Mouse (Mus musculus) bone marrow, adult 2 months (tissue): ENCODE measurements at regions not wholly inside any gene's neighbourhood (a gene's known extent, or its start where the extent isn't known, plus 50 kb on each side); places are given as distances from the start of the nearest gene placed in this dataset.

Experiments
- CTCF ChIP-seq: fragments of 200-500 bp; IDR thresholded peaks from 2 replicates; pipeline ENCODE4 v1.5.1; 2011; ENCODE audit warnings: low read length, control low read depth; ENCODE audit not compliant: control insufficient read depth, insufficient read depth
- POLR2A ChIP-seq: fragments of 200-500 bp; IDR thresholded peaks from 2 replicates; pipeline ENCODE4 v1.6.1; 2011; ENCODE audit warnings: low read depth, mild to moderate bottlenecking, control low read depth, low read length, borderline replicate concordance; ENCODE audit not compliant: control insufficient read depth

GRCm38 (mm10) chr17:83071746-83072145 is 143.3 kb upstream of the Pkdcc start:
- no peak for TF ChIP-seq CTCF
- TF ChIP-seq POLR2A, result no peak
